Mouse (Mus musculus): Measurements from ENCODE around the gene Rcl1. TPM values are rescaled to one million over a fixed set of nuclear protein-coding genes. Genes with fewer than 3 reads are reported as not detected.

Rcl1 gene
- polyA plus RNA-seq, 1 experiment: 14.1 TPM

DNA sequence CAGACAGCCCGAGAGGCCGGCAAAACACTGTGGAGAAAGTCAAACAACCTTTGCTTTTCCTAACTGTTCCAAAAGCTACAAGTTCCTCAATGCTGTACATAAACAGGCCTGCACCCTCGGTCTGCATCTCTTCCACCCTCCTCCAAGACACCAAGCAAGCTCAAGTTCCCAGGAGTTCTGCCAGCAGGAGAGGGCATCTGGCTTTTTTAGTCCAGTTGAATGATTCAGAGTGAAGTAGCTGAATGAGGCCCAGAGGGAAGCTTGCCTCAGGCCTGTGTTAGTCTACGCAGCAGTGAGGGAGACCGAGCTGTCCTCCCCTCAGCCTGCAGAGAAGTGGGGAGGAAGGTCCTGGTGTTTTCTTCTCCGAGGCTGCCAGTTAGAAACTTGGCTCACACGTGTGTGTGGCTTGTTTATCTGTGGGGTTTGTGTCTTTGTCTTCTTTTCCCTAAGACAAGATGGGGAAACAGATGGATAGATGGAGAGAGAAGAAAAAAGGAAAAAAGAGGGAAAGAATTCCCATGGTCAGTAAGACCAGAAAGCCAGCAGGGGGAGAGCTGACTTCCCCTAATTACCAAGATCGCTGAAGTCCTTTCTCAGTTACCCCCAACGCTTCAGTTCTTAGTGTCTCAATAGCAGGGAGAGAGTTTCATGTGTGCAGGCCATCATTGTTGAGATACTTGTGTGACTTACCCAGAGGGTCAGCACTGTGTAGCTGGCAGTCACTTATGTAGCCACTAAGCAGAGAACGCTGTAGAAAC is 38.7 kb downstream of the Rcl1 start:
- H3K4me1 ChIP-seq (ENCODE audit: control insufficient read depth, insufficient read depth, low read length): no peaks in the 10 kb centered on the region
- H3K4me3 ChIP-seq (replicated peaks; ENCODE audit: extremely low read depth, low read depth, low read length): no peak overlapping the region
- DNase-seq: no peak
- 73% methylated on average over 10 of the region's 10 CpGs for WGBS
- no peak for TF ChIP-seq CTCF (IDR thresholded peaks at IDR 0.05; ENCODE audit: insufficient read depth, low read length)
- no peak for TF ChIP-seq POLR2A (IDR thresholded peaks at IDR 0.05; ENCODE audit: borderline replicate concordance, extremely low read depth, low read depth, low read length)

DNA sequence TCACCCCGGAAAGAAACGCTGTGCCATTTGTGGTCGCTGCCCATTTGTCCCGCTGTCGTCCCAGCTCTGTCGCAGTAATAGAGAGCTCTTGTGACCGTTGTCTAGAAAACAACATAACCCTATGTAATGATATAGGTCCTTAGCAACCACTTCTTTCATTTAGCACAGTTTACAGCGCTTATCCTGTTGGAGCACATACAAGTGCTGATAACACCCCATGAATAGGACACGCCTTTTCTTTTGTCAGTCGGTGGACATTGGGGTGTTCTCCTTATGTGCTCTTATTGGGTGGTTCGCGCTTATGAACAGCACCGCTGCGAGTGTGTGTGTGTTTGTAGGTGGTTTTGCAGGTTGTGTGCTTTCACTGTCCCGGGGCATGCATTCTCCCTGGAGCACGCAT is 39.8 kb downstream of the Rcl1 start:
- 82% methylated on average over 16 of the region's 16 CpGs for WGBS
- TF ChIP-seq POLR2A (IDR thresholded peaks at IDR 0.05; ENCODE audit: borderline replicate concordance, extremely low read depth, low read depth, low read length): no peak
- no peak for TF ChIP-seq CTCF (IDR thresholded peaks at IDR 0.05; ENCODE audit: insufficient read depth, low read length)
- no peaks in the 10 kb centered on the region for H3K4me1 ChIP-seq (ENCODE audit: control insufficient read depth, insufficient read depth, low read length)

GRCm38 (mm10) chr19:29142307-29142706 is 41.1 kb downstream of the Rcl1 start:
- no peak overlapping the region for H3K4me3 ChIP-seq (replicated peaks; ENCODE audit: extremely low read depth, low read depth, low read length)
- 78% methylated on average over 6 of the region's 6 CpGs for WGBS
- peaks cover 2% of the 10 kb centered on the region; the same call in 1 of the 2 replicates for H3K4me1 ChIP-seq (ENCODE audit: control insufficient read depth, insufficient read depth, low read length)
- no peak for DNase-seq
- TF ChIP-seq POLR2A (IDR thresholded peaks at IDR 0.05; ENCODE audit: borderline replicate concordance, extremely low read depth, low read depth, low read length) (no peak), CTCF (IDR thresholded peaks at IDR 0.05; ENCODE audit: insufficient read depth, low read length) (no peak)

More for the DNA sequence above, 39.8 kb downstream of the Rcl1 start:
- H3K4me3 ChIP-seq (replicated peaks; ENCODE audit: extremely low read depth, low read depth, low read length): no peak overlapping the region
- DNase-seq: no peak

DNA sequence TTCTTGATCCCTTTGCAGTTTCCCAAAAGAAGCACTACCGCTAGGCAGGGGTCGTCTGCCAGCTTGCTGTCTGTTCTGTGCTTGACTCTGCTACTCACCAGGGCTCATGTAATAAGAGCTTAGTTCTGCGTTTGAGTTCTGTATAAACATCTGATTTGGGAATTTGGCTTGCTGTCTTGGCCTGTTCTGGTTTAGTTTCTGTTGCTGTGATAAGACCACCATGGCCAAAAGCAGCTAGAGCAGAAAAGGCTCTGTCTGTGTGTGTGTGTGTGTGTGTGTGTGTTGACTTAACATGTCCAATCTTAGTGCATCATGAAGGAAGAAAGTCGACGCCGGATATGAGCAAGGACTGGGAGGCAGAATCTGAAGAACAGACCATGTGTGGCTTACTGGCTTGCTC is 44.2 kb downstream of the Rcl1 start:
- H3K4me3 ChIP-seq (replicated peaks; ENCODE audit: extremely low read depth, low read depth, low read length): no peak overlapping the region
- TF ChIP-seq POLR2A (IDR thresholded peaks at IDR 0.05; ENCODE audit: borderline replicate concordance, extremely low read depth, low read depth, low read length) (no peak), CTCF (IDR thresholded peaks at IDR 0.05; ENCODE audit: insufficient read depth, low read length) (no peak)
- WGBS: 85% methylated on average over 6 of the region's 6 CpGs
- DNase-seq: no peak
- peaks cover 4% of the 10 kb centered on the region; the same call in 1 of the 2 replicates for H3K4me1 ChIP-seq (ENCODE audit: control insufficient read depth, insufficient read depth, low read length)

- 64% methylated on average over 9 of the region's 9 CpGs for WGBS
- TF ChIP-seq POLR2A (IDR thresholded peaks at IDR 0.05; ENCODE audit: borderline replicate concordance, extremely low read depth, low read depth, low read length): no peak
- no peak for TF ChIP-seq CTCF (IDR thresholded peaks at IDR 0.05; ENCODE audit: insufficient read depth, low read length)
- H3K4me3 ChIP-seq (replicated peaks; ENCODE audit: extremely low read depth, low read depth, low read length): no peak overlapping the region
- peaks cover 4% of the 10 kb centered on the region; the same call in 1 of the 2 replicates for H3K4me1 ChIP-seq (ENCODE audit: control insufficient read depth, insufficient read depth, low read length)
- no peak for DNase-seq
These were observed 45.6 kb downstream of the Rcl1 start for GRCm38 (mm10) chr19:29146820-29147219.

GRCm38 (mm10) chr19:29149583-29149982 is 48.4 kb downstream of the Rcl1 start:
- TF ChIP-seq POLR2A (IDR thresholded peaks at IDR 0.05; ENCODE audit: borderline replicate concordance, extremely low read depth, low read depth, low read length) (no peak), CTCF (IDR thresholded peaks at IDR 0.05; ENCODE audit: insufficient read depth, low read length) (no peak)
- peaks cover 4% of the 10 kb centered on the region; the same call in 1 of the 2 replicates for H3K4me1 ChIP-seq (ENCODE audit: control insufficient read depth, insufficient read depth, low read length)
- no peak overlapping the region for H3K4me3 ChIP-seq (replicated peaks; ENCODE audit: extremely low read depth, low read depth, low read length)
- DNase-seq: no peak
- 74% methylated on average over 6 of the region's 6 CpGs for WGBS

DNA sequence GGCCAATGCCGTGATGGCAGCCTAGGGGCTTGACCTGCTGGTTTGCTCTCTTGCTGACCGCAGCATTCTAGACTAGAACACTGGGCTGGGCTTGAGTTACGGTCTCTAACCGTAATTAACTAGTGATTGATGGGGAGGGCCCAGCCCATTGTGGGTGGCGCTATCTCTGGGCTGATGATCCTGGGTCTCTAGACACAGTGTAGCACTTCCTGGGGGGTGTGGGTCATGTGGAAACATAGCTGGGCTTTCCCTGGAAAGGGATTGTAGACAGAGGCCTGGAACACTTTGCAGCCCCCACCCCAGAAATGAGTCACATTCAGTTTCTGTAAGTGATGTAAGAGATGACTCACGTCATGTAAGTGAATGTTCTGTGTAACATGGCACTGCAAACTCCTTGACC is 48.9 kb downstream of the Rcl1 start:
- WGBS: 68% methylated on average over 6 of the region's 6 CpGs
- peaks cover 4% of the 10 kb centered on the region; the same call in 1 of the 2 replicates for H3K4me1 ChIP-seq (ENCODE audit: control insufficient read depth, insufficient read depth, low read length)
- no peak for DNase-seq
- no peak overlapping the region for H3K4me3 ChIP-seq (replicated peaks; ENCODE audit: extremely low read depth, low read depth, low read length)
- TF ChIP-seq CTCF (IDR thresholded peaks at IDR 0.05; ENCODE audit: insufficient read depth, low read length) (no peak), POLR2A (IDR thresholded peaks at IDR 0.05; ENCODE audit: borderline replicate concordance, extremely low read depth, low read depth, low read length) (no peak)

DNA sequence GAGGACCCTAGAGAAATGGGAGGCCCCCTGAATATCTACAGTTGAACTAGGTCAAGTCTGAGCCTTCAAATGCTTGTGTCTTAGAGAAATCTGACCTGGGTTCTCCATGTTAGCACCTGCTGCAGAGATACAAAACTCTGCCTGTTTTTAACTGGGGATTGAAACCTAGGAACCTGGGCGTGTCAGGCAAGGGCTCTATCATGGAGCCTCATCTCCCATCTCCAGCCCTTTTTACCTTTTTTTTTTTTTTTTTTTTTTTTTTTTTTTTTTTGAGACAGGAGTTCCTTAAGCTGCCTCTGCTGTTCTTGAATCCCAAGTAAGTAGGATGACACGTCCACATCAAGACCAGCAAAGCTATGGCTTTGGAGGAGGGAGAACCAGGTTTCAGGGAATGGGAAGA is 50.3 kb downstream of the Rcl1 start:
- peaks cover 4% of the 10 kb centered on the region; the same call in 1 of the 2 replicates for H3K4me1 ChIP-seq (ENCODE audit: control insufficient read depth, insufficient read depth, low read length)
- DNase-seq: no peak
- H3K4me3 ChIP-seq (replicated peaks; ENCODE audit: extremely low read depth, low read depth, low read length): no peak overlapping the region
- TF ChIP-seq CTCF (IDR thresholded peaks at IDR 0.05; ENCODE audit: insufficient read depth, low read length): no peak
- WGBS: 90% methylated on average over 2 of the region's 2 CpGs

GRCm38 (mm10) chr19:29155552-29155951 is 54.4 kb downstream of the Rcl1 start:
- DNase-seq: peak; percentile 28
- TF ChIP-seq CTCF (IDR thresholded peaks at IDR 0.05; ENCODE audit: insufficient read depth, low read length): no peak
- no peak for TF ChIP-seq POLR2A (IDR thresholded peaks at IDR 0.05; ENCODE audit: borderline replicate concordance, extremely low read depth, low read depth, low read length)
- WGBS: 71% methylated on average over 3 of the region's 3 CpGs
- Histone ChIP-seq H3K4me1 (ENCODE audit: control insufficient read depth, insufficient read depth, low read length) (peaks cover 7% of the 10 kb centered on the region; the same call in 1 of the 2 replicates), H3K4me3 (replicated peaks; ENCODE audit: extremely low read depth, low read depth, low read length) (no peak overlapping the region)

- Histone ChIP-seq H3K4me1 (ENCODE audit: control insufficient read depth, insufficient read depth, low read length) (peaks cover 7% of the 10 kb centered on the region; the same call in 1 of the 2 replicates), H3K4me3 (replicated peaks; ENCODE audit: extremely low read depth, low read depth, low read length) (no peak overlapping the region)
- no peak for DNase-seq
- TF ChIP-seq POLR2A (IDR thresholded peaks at IDR 0.05; ENCODE audit: borderline replicate concordance, extremely low read depth, low read depth, low read length) (no peak), CTCF (IDR thresholded peaks at IDR 0.05; ENCODE audit: insufficient read depth, low read length) (no peak)
- 52% methylated on average over 3 of the region's 3 CpGs for WGBS
These were observed 55.2 kb downstream of the Rcl1 start for GRCm38 (mm10) chr19:29156417-29156816.
